Mouse (Mus musculus) limb, embryonic 15.5 days (tissue): Measurements from ENCODE around the gene Jdp2. TPM values are rescaled to one million over a fixed set of nuclear protein-coding genes. Genes with fewer than 3 reads are reported as not detected.

ENCODE experiments used
- ATAC-seq: fragments of 200-750 bp; cut with Nextera tagmentation; 2 replicates; pipeline ENCODE4 v1.8.0; 2017; ENCODE audit warnings: low read depth, moderate TSS enrichment; ENCODE audit not compliant: insufficient number of reproducible peaks, low FRiP score, low TSS enrichment
- H3K27ac ChIP-seq: fragments of 300-500 bp; sonication (generic); 2 replicates; pipeline ENCODE4 v1.5.1; 2015; ENCODE audit warnings: moderate library complexity, mild to moderate bottlenecking, inconsistent platforms
- H3K27me3 ChIP-seq: fragments of 300-500 bp; sonication (generic); 2 replicates; pipeline ENCODE4 v1.6.1; 2015; ENCODE audit warnings: inconsistent platforms
- H3K36me3 ChIP-seq: fragments of 300-500 bp; sonication (generic); 2 replicates; pipeline ENCODE4 v1.6.1; 2015; ENCODE audit warnings: inconsistent platforms
- H3K4me1 ChIP-seq: fragments of 300-500 bp; sonication (generic); 2 replicates; pipeline ENCODE4 v1.6.1; 2015; ENCODE audit warnings: inconsistent platforms
- H3K4me2 ChIP-seq: fragments of 300-500 bp; sonication (generic); 2 replicates; pipeline ENCODE4 v1.6.1; 2015; ENCODE audit warnings: mild to moderate bottlenecking, inconsistent platforms
- H3K4me3 ChIP-seq: fragments of 300-500 bp; sonication (generic); 2 replicates; pipeline ENCODE4 v1.5.1; 2015; ENCODE audit warnings: mild to moderate bottlenecking, inconsistent platforms
- H3K9ac ChIP-seq: fragments of 300-500 bp; sonication (generic); 2 replicates; pipeline ENCODE4 v1.6.1; 2015; ENCODE audit warnings: inconsistent platforms
- H3K9me3 ChIP-seq: fragments of 300-500 bp; sonication (generic); 2 replicates; pipeline ENCODE4 v1.6.1; 2016; ENCODE audit warnings: inconsistent platforms
- whole genome bisulfite sequencing: fragments of 180-500 bp; shearing (Covaris S2); methylation state at CpG from one replicate; pipeline ENCODE4 v1.1.7; 2015; 5-methylcytosine and 5-hydroxymethylcytosine counted together
- polyA plus RNA-seq: library from polyadenylated mRNA; unstranded; fragments of >200 nt; fragmentation: Nextera tagmentation; extraction: Ambion mirVana; gene quantifications from 2 replicates; pipeline ENCODE4 v1.2.1, GENCODE M21; 2015

Gene Jdp2
- polyA plus RNA-seq, 1 experiment from 2014 or later, result 1.5 TPM

DNA sequence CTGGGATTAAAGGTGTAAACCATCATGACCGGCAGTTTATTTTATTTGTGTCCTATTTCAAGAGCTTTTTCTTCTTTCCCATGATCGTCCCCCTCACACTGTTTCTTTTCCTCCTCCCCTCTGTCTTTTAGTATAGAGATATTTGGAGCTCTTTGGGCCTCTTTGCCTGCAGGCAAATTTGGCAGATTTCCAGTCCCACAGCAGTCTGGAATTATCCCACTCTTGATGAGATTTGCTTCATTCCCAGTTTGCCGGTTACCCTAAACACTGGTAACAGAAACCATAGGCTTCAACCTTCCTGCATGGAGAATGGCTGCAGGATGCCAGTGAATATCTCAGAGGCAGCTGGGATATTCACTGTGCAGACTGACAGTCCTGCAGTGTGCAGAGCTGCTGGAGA is 69.9 kb downstream of the Jdp2 start:
- Histone ChIP-seq H3K9ac (no peak overlapping the region), H3K36me3 (no peaks in the 10 kb centered on the region), H3K4me3 (no peak overlapping the region), H3K9me3 (no peaks in the 10 kb centered on the region), H3K27me3 (no peaks in the 10 kb centered on the region), H3K4me1 (0 out of 2 replicates have a peak, but pooled peaks cover 7% of the 10 kb centered on the region), H3K27ac (no peak overlapping the region), H3K4me2 (no peak overlapping the region)
- ATAC-seq, result no peak
- 20% methylated on average over 3 of the region's 3 CpGs for WGBS

DNA sequence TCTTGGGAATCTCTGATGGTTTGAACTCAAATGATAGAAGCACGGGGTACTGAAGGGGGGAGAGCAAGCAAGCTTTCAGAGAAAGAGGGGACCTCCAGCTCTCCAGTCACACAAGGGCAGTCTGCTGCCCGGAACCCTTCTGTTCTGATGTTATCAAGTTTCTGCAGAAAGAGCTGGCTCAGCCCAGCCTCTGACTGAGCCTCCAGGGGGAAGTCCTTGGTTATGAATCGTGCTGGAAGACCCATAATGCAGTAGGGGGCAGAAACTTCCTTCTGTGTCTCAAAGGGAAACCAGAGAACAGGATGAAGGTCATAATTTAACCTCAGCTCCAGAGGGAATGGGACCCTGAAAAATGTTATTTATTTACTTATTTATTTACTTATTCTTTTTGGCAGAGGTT is 71.3 kb downstream of the Jdp2 start:
- 59% methylated on average over 3 of the region's 3 CpGs for WGBS
- no peaks in the 10 kb centered on the region for H3K36me3 ChIP-seq
- no peaks in the 10 kb centered on the region for H3K9me3 ChIP-seq
- 0 out of 2 replicates have a peak, but pooled peaks cover 7% of the 10 kb centered on the region for H3K4me1 ChIP-seq
- no peaks in the 10 kb centered on the region for H3K27me3 ChIP-seq
- H3K4me2 ChIP-seq, result no peak overlapping the region
- ATAC-seq, result no peak
- no peak overlapping the region for H3K27ac ChIP-seq
- no peak overlapping the region for H3K9ac ChIP-seq
- H3K4me3 ChIP-seq, result no peak overlapping the region

DNA sequence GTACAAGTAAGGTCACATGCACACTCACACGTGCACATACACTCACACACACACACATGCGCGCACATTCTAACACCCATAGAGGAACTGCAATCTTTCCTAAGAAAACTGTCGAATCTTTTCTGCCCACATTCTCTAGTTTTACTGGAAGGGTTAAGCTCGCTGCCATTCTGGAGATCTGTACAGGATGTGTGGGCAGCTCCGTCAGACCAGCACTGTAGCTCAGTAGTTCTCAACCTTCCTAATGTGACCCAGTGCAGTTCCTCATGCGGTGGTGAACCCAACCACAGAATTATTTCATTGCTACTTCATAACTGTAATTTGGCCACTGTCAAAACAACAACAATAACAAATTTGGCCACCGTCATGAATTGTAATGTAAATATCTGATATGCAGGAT is 75.1 kb downstream of the Jdp2 start:
- Histone ChIP-seq H3K9ac (no peak overlapping the region), H3K9me3 (no peaks in the 10 kb centered on the region), H3K27ac (no peak overlapping the region), H3K4me1 (0 out of 2 replicates have a peak, but pooled peaks cover 3% of the 10 kb centered on the region), H3K4me3 (no peak overlapping the region), H3K4me2 (no peak overlapping the region), H3K27me3 (no peaks in the 10 kb centered on the region), H3K36me3 (no peaks in the 10 kb centered on the region)
- no peak for ATAC-seq
- 82% methylated on average over 8 of the region's 8 CpGs for WGBS

DNA sequence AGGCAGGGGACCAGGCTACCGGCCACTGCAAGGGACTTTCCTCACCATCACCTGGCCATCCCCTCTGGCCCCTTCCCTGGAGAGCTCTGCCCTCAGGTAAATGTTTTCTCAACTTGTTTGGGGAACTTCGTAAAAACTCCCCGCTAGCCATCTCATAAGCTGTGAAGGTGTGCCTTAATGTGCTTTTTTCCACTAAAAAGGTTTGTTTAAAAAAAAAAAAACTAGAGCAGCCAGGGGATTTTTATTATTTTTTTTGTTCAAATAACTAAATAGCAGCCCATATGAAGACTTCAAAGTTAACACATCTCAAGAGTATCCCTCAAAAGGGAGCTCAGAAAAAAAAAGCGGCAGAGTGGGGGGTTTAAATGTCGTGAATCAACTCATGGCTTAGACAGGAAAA is 80.3 kb downstream of the Jdp2 start:
- Histone ChIP-seq H3K4me1 (no peaks in the 10 kb centered on the region), H3K9ac (no peak overlapping the region), H3K9me3 (no peaks in the 10 kb centered on the region), H3K27me3 (no peaks in the 10 kb centered on the region), H3K36me3 (no peaks in the 10 kb centered on the region), H3K4me3 (no peak overlapping the region), H3K4me2 (no peak overlapping the region), H3K27ac (no peak overlapping the region)
- 62% methylated on average over 5 of the region's 5 CpGs for WGBS
- ATAC-seq, result no peak

DNA sequence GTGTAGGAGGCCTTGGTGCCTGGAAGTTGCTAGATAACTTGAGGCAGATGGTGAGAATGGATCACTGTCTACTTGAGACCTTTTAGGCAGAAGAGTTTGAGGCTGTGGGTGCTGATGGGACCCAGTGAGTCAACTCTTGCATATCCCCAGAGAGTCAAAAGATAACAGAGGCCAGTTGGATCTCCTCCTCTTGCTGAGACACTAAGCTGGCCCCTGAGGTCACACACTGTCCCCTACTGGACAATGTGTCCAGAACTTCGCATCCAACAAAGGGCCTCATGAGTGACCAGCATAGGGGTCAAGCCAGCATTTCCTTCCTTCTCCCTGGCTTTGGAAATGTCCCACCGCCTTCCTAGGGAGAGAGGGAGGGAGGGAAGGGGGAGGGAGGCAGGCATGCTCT is 81.0 kb downstream of the Jdp2 start:
- H3K9me3 ChIP-seq, result no peaks in the 10 kb centered on the region
- H3K4me3 ChIP-seq, result no peak overlapping the region
- H3K27me3 ChIP-seq, result no peaks in the 10 kb centered on the region
- no peaks in the 10 kb centered on the region for H3K4me1 ChIP-seq
- ATAC-seq, result no peak
- 75% methylated on average over 2 of the region's 2 CpGs for WGBS
- H3K9ac ChIP-seq, result no peak overlapping the region
- H3K36me3 ChIP-seq, result no peaks in the 10 kb centered on the region
- H3K27ac ChIP-seq, result no peak overlapping the region
- no peak overlapping the region for H3K4me2 ChIP-seq

DNA sequence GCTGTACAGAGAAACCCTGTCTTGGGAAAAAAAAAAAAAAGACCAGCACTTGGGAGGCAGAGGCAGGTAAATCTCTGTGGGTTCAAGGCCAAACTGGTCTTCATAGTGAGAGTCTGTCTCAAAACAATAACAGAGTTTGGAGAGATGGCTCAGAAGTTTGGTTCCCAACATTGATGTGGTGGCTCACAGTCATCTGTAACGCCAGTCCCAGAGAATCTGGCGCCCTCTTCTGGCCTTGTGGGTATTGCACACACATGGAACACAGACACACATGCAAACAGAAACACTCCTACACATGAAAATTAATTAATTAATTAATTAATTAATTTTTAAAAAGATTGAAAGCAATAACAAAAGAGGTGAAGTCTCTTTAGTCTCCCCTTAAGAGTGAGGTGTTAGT is 83.5 kb downstream of the Jdp2 start:
- no peak overlapping the region for H3K9ac ChIP-seq
- H3K4me1 ChIP-seq, result no peaks in the 10 kb centered on the region
- no peak overlapping the region for H3K4me3 ChIP-seq
- no peaks in the 10 kb centered on the region for H3K27me3 ChIP-seq
- no peaks in the 10 kb centered on the region for H3K9me3 ChIP-seq
- ATAC-seq, result no peak
- H3K27ac ChIP-seq, result no peak overlapping the region
- no peak overlapping the region for H3K4me2 ChIP-seq
- H3K36me3 ChIP-seq, result no peaks in the 10 kb centered on the region
- 45% methylated on average over 2 of the region's 2 CpGs for WGBS

DNA sequence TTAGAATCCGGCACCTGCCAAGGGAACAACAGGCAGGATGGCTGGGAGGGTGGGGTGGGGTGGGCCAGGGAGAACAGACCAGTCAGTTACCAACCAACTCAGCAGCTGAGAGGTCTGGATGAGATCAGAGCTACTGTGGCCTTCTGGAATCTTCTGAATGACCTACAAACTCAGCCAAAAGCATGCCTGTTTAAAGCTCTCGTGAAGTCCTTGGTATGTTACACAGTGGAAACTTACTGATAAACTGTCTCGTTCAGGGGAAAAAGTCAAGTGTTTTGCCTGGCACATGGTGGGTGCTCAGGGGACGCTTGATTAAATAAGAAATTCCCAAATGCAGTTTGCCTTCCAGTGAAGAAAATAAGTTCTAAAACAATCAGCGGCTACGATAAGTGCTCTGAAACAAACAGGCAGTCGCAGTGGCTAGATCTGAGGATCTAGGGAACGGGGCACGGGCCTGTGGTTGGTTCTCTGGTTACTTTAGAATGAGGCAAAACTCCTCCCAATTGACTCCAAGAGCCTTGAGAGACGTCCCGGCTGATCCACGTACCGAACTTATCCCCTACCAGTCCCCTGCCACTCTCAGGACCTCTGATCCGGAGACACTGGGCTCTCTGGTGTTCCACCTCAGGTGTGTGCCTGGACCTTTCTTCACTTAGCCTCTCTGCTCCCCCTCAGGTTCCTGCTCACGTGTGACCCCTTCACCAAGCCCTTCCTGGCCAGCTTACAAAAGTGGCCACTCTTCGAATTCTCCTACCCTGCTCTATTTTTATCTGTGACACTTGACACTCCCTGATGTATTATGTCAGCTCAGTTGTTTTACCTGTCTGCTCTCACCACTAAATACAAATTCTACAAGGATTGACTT is 85.8 kb downstream of the Jdp2 start:
- H3K36me3 ChIP-seq, result no peaks in the 10 kb centered on the region
- H3K9me3 ChIP-seq, result no peaks in the 10 kb centered on the region
- no peak overlapping the region for H3K9ac ChIP-seq
- peaks cover 3% of the 10 kb centered on the region; the same call in 1 of the 2 replicates for H3K27me3 ChIP-seq
- no peak for ATAC-seq
- H3K4me1 ChIP-seq, result no peaks in the 10 kb centered on the region
- H3K4me3 ChIP-seq, result no peak overlapping the region
- H3K27ac ChIP-seq, result no peak overlapping the region
- H3K4me2 ChIP-seq, result no peak overlapping the region
- WGBS, result 72% methylated on average over 16 of the region's 16 CpGs

DNA sequence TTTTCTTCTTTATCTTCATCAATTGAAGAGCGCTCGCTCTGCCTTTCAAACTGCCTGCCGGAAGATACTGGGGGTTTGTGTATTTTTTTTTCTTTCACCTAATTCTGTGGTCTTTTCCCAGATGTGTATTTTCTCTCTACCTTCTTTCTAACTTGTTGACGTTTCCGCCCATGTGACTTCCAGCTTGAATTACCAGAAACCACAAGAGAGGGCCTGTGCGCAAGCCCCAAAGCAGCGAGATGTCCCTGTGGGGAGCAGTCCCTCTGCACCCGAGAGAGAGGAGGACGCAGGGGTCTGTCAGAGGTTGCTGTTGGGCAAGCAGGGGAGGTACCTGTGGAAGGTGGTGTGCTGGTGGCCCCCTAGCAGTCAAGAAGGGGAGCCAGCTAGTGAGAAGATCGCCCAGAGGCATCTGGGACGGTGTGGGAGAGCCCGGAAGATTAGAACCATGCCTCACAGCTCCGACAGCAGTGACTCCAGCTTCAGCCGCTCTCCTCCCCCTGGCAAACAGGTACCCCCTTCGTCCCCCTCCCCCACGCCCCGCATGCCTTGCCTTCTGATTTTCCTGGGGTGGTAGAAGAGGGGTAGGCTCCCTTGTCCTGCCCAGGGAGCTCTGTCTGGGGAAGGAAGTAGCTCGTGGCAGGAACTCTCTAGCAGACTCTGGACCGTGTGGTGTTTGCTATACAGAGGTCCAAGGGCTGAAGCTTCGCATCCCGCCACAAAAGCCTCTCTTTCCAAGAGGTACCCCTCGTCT is 87.8 kb downstream of the Jdp2 start, which contains the start of gene Batf:
Batf (plus strand) TSS at position 204 of the 751 bp plus-strand sequence.
- no peaks in the 10 kb centered on the region for H3K4me1 ChIP-seq
- H3K4me2 ChIP-seq, result peak within 1 kb of the TSS; percentile 35
- peak; percentile 40; the same call in 1 of the 2 replicates for ATAC-seq
- 30% methylated on average over 22 of the region's 22 CpGs for WGBS
- no peaks in the 10 kb centered on the region for H3K36me3 ChIP-seq
- H3K9me3 ChIP-seq, result no peaks in the 10 kb centered on the region
- no peak within 1 kb of the TSS for H3K9ac ChIP-seq
- no peak within 1 kb of the TSS for H3K27ac ChIP-seq
- peak within 1 kb of the TSS; percentile 23 for H3K4me3 ChIP-seq
- H3K27me3 ChIP-seq, result peaks cover 3% of the 10 kb centered on the region; the same call in 1 of the 2 replicates

DNA sequence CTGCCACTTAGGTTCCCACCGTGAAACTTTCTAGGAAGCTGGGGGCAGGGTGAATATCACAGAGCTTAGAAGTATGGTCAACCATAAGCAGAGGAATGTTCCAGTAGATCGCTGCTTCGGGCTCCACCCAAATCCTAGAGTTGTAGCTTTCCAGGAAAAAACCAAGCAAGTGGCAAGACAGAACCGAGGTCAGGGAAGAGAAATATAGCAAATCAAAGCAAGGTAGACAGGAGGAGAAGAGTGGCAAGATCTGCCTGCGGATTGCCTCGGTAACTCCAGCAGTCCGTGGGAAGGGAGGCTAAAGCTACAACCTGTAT is 88.3 kb downstream of the Jdp2 start:
- no peak overlapping the region for H3K9ac ChIP-seq
- no peaks in the 10 kb centered on the region for H3K4me1 ChIP-seq
- peaks cover 3% of the 10 kb centered on the region; the same call in 1 of the 2 replicates for H3K27me3 ChIP-seq
- 64% methylated on average over 7 of the region's 7 CpGs for WGBS
- no peaks in the 10 kb centered on the region for H3K9me3 ChIP-seq
- no peaks in the 10 kb centered on the region for H3K36me3 ChIP-seq
- peak overlapping the region; percentile 23; the same call in 1 of the 2 replicates for H3K4me3 ChIP-seq
- peak overlapping the region; percentile 35 for H3K4me2 ChIP-seq
- ATAC-seq, result no peak
- H3K27ac ChIP-seq, result no peak overlapping the region

DNA sequence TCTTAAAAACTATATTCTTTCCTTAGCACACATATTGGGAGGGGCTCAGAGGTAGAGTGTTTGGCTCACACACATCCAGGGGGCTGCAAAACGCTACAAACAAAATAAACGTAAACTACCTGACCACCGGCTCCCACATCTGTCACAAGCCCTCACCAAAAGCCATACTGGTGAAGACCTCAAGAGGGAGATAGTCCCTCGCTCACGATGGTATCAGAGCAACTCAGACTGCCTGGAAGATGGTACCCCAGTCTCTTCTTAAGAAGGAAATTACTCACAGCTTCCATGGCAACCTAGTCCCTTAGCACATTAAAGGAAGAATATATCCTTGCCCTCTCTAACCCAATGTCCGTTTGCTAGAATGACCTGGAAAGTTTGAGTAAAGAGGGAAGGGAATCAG is 89.0 kb downstream of the Jdp2 start:
- Histone ChIP-seq H3K27me3 (peaks cover 3% of the 10 kb centered on the region; the same call in 1 of the 2 replicates), H3K4me1 (no peaks in the 10 kb centered on the region), H3K4me2 (no peak overlapping the region), H3K36me3 (no peaks in the 10 kb centered on the region), H3K27ac (no peak overlapping the region), H3K9me3 (no peaks in the 10 kb centered on the region), H3K4me3 (no peak overlapping the region), H3K9ac (no peak overlapping the region)
- WGBS, result 75% methylated on average over 6 of the region's 6 CpGs
- ATAC-seq, result no peak
